Mouse (Mus musculus): ENCODE measurements at regions not wholly inside any gene's neighbourhood (a gene's known extent, or its start where the extent isn't known, plus 50 kb on each side); places are given as distances from the start of the nearest gene placed in this dataset.
A peak's percentile ranks its signal among the peaks of the same experiment; 100 is the strongest.

DNA sequence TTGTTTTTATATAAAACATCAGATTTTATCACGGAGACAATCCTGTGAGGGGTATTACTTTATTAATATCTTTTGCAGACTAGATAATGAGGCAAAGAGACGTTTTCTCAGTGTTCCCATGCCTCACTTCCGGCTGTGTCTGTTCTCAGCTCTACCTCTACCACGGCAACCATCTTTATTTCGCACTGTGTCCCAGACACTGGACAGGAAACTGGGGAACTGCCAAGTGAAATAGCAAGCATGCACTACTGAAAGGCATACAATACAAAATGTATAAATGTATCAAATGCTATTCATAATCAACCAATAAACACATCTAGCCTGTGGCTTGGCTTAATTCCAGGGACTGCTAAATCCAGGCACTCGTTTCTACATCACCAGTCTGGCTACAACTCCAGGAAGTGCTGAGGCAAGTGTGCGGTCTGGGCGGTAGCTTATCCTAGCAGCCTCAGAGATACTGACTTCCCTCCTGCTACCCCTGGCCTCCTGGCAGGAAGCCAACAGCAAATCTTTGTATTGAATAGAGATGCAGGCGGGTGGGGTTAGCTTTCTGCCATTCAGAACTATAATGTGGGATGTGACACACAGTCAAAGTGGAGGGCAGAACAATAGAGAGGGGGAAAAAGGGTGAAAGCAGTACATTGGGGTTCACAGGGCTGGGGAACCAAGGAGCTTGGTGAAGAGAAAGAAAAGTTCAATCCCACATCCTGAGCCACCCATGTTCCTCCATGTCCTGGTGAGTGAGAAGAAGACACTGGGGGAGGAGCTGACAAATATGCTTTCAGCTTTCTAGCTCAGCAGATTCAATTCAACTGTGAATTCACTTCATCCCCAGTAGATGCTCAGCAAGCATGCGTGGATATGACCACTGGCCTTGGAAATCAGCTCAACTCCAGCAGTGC, 164.0 kb upstream of the F930015N05Rik start:
- H3K9ac ChIP-seq (ENCODE audit: low read depth, low read length, severe bottlenecking) = no peak overlapping the region
- no peaks in the 10 kb centered on the region for H3K9me3 ChIP-seq (ENCODE audit: control insufficient read depth, low read length)
- H3K4me3 ChIP-seq (replicated peaks; ENCODE audit: low read length) = no peak overlapping the region
- ATAC-seq (ENCODE audit: low FRiP score, low read depth) (peak; percentile 30; the same call in 1 of the 2 replicates), DNase-seq (ENCODE audit: low spot score) (peak; percentile 80)
- no peak for TF ChIP-seq POLR2A (IDR thresholded peaks at IDR 0.05; ENCODE audit: borderline replicate concordance, extremely low read depth, insufficient read depth, insufficient read length)
- 52% methylated on average over 10 of the region's 10 CpGs for WGBS
- H3K4me1 ChIP-seq (ENCODE audit: control insufficient read depth, insufficient read depth, low read length) = peaks cover 7% of the 10 kb centered on the region
- no peak overlapping the region for H3K4me2 ChIP-seq (replicated peaks; ENCODE audit: low read depth, low read length, severe bottlenecking)
- no peaks in the 10 kb centered on the region for H3K36me3 ChIP-seq (ENCODE audit: control insufficient read depth, insufficient read depth, low read length)
- H3K27ac ChIP-seq (replicated peaks; ENCODE audit: low read depth, low read length) = no peak overlapping the region
- no peaks in the 10 kb centered on the region for H3K27me3 ChIP-seq (ENCODE audit: control insufficient read depth, insufficient read depth, low read length)

DNA sequence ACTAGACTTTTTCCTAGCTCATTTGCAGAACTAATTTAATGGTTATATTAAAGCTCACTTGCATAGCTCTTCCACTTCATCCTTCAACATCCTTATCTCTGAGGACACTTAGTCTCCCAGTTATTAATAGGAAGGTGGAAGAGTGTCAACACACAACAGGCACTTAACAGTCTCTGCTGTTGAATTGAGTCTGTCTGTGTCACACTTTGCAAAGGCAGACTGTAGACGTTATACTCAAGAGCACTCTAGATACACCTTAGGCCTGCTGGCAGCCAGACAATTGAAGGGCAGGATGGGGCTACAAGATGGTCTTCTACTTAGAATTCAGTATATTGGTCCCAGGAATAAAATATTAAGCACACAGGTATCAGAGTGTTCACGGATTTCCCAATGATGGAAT, 172.6 kb upstream of the F930015N05Rik start:
- Histone ChIP-seq H3K9me3 (ENCODE audit: control insufficient read depth, low read length) (no peaks in the 10 kb centered on the region), H3K4me2 (replicated peaks; ENCODE audit: low read depth, low read length, severe bottlenecking) (no peak overlapping the region), H3K36me3 (ENCODE audit: control insufficient read depth, insufficient read depth, low read length) (no peaks in the 10 kb centered on the region), H3K4me1 (ENCODE audit: control insufficient read depth, insufficient read depth, low read length) (no peaks in the 10 kb centered on the region), H3K4me3 (replicated peaks; ENCODE audit: low read length) (no peak overlapping the region), H3K9ac (ENCODE audit: low read depth, low read length, severe bottlenecking) (no peak overlapping the region), H3K27ac (replicated peaks; ENCODE audit: low read depth, low read length) (no peak overlapping the region), H3K27me3 (ENCODE audit: control insufficient read depth, insufficient read depth, low read length) (no peaks in the 10 kb centered on the region)
- WGBS = 79% methylated on average over 2 of the region's 2 CpGs
- TF ChIP-seq POLR2A (IDR thresholded peaks at IDR 0.05; ENCODE audit: borderline replicate concordance, extremely low read depth, insufficient read depth, insufficient read length) = no peak
- DNase-seq (ENCODE audit: low spot score) (no peak), ATAC-seq (ENCODE audit: low FRiP score, low read depth) (no peak)

DNA sequence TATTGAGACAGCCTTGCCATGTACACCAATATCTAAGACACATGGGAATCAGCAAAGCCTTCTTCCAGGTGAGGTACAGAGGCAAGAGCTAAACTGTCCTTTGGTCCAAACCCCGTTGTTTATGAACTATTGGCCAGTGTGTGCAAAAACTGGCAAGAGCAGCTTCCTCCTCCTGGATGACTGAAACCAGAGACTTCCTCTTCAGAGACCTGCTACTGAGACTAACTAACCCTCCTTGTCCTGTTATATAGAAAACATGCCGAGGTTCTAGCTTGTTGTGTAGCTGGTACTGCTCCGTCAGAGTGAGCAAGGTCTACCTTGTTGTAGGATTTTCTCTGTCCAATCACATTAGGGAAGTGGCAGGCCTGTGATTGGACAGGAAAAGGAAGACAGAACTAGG, 174.3 kb upstream of the F930015N05Rik start:
- no peak for ATAC-seq (ENCODE audit: low FRiP score, low read depth)
- no peak overlapping the region for H3K9ac ChIP-seq (ENCODE audit: low read depth, low read length, severe bottlenecking)
- no peak for TF ChIP-seq POLR2A (IDR thresholded peaks at IDR 0.05; ENCODE audit: borderline replicate concordance, extremely low read depth, insufficient read depth, insufficient read length)
- no peaks in the 10 kb centered on the region for H3K36me3 ChIP-seq (ENCODE audit: control insufficient read depth, insufficient read depth, low read length)
- no peak overlapping the region for H3K4me3 ChIP-seq (replicated peaks; ENCODE audit: low read length)
- H3K27ac ChIP-seq (replicated peaks; ENCODE audit: low read depth, low read length) = no peak overlapping the region
- no peak overlapping the region for H3K4me2 ChIP-seq (replicated peaks; ENCODE audit: low read depth, low read length, severe bottlenecking)
- no peaks in the 10 kb centered on the region for H3K4me1 ChIP-seq (ENCODE audit: control insufficient read depth, insufficient read depth, low read length)
- H3K27me3 ChIP-seq (ENCODE audit: control insufficient read depth, insufficient read depth, low read length) = no peaks in the 10 kb centered on the region
- no peaks in the 10 kb centered on the region for H3K9me3 ChIP-seq (ENCODE audit: control insufficient read depth, low read length)
- WGBS = 84% methylated on average over 3 of the region's 3 CpGs
- no peak for DNase-seq (ENCODE audit: low spot score)

DNA sequence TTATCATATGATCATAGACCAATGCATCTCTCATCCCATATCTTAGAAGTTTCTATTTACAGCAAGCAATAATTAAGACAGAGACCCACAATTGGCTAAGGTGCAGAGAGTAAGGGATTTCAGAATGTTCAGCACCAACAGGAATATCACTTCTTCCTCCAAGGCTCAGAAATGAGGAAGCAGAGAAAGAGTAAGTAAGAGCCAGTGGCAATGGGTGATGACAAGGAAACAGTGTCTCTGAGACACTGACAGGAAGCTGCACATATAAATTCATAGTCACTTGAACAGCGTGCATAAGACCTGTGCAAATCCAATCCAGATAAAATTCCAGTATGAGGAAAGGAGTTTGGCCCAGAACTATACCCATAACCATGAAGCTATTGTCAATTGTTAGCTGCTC, 178.7 kb upstream of the F930015N05Rik start:
- WGBS = 76% methylated on average over 1 of the region's 1 CpGs
- Histone ChIP-seq H3K9me3 (ENCODE audit: control insufficient read depth, low read length) (no peaks in the 10 kb centered on the region), H3K4me1 (ENCODE audit: control insufficient read depth, insufficient read depth, low read length) (peaks cover 14% of the 10 kb centered on the region), H3K4me2 (replicated peaks; ENCODE audit: low read depth, low read length, severe bottlenecking) (no peak overlapping the region), H3K27ac (replicated peaks; ENCODE audit: low read depth, low read length) (no peak overlapping the region), H3K4me3 (replicated peaks; ENCODE audit: low read length) (no peak overlapping the region), H3K27me3 (ENCODE audit: control insufficient read depth, insufficient read depth, low read length) (no peaks in the 10 kb centered on the region), H3K9ac (ENCODE audit: low read depth, low read length, severe bottlenecking) (no peak overlapping the region), H3K36me3 (ENCODE audit: control insufficient read depth, insufficient read depth, low read length) (no peaks in the 10 kb centered on the region)
- DNase-seq (ENCODE audit: low spot score) = no peak
- no peak for TF ChIP-seq POLR2A (IDR thresholded peaks at IDR 0.05; ENCODE audit: borderline replicate concordance, extremely low read depth, insufficient read depth, insufficient read length)
- no peak for ATAC-seq (ENCODE audit: low FRiP score, low read depth)

DNA sequence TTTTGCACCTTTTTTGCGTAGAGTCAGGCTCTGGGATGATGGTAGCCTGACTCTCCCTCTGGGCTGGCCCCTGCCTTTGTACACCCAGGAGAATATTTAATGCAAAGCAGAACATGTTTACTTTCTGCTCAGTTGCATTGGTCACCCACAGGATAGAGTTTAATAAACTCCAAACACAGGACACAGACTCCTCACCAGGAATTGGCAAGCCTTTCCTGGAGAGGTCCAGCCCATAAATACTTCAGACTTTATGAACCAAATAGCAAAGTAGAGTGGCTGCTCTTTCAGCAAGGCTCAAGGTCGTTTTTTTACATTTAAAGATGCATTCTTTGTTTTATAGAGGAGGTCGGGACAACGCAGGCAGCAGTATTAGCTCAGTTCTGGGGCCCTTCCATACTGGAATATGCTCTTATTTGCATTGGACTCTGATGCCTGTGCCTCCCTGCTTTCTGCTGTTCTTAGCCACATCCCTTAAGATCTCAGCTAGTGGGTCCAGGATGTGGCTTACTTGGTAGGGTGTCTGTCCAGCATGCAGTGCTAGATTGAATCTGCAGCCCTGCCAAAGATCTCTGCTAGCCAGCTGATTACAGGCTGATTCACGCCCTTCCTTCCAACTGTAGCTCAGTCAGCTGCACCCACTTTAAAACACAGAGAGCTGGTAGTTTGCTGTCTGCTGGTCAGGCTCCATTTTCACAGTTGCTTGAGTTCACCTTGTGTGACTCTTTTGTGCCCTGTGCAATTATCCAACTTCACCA, 182.4 kb upstream of the F930015N05Rik start:
- peaks cover 19% of the 10 kb centered on the region for H3K4me1 ChIP-seq (ENCODE audit: control insufficient read depth, insufficient read depth, low read length)
- no peak overlapping the region for H3K4me2 ChIP-seq (replicated peaks; ENCODE audit: low read depth, low read length, severe bottlenecking)
- ATAC-seq (ENCODE audit: low FRiP score, low read depth) (peak; percentile 65), DNase-seq (ENCODE audit: low spot score) (peak; percentile 56)
- no peaks in the 10 kb centered on the region for H3K9me3 ChIP-seq (ENCODE audit: control insufficient read depth, low read length)
- no peaks in the 10 kb centered on the region for H3K27me3 ChIP-seq (ENCODE audit: control insufficient read depth, insufficient read depth, low read length)
- H3K36me3 ChIP-seq (ENCODE audit: control insufficient read depth, insufficient read depth, low read length) = no peaks in the 10 kb centered on the region
- H3K27ac ChIP-seq (replicated peaks; ENCODE audit: low read depth, low read length) = peak overlapping the region; percentile 68
- WGBS = 13% methylated on average over 5 of the region's 5 CpGs
- no peak overlapping the region for H3K4me3 ChIP-seq (replicated peaks; ENCODE audit: low read length)
- no peak for TF ChIP-seq POLR2A (IDR thresholded peaks at IDR 0.05; ENCODE audit: borderline replicate concordance, extremely low read depth, insufficient read depth, insufficient read length)
- H3K9ac ChIP-seq (ENCODE audit: low read depth, low read length, severe bottlenecking) = no peak overlapping the region

Data from limb, embryonic 14.5 days (tissue).